Mouse (Mus musculus): Measurements from ENCODE around the gene Pax5.

DNA sequence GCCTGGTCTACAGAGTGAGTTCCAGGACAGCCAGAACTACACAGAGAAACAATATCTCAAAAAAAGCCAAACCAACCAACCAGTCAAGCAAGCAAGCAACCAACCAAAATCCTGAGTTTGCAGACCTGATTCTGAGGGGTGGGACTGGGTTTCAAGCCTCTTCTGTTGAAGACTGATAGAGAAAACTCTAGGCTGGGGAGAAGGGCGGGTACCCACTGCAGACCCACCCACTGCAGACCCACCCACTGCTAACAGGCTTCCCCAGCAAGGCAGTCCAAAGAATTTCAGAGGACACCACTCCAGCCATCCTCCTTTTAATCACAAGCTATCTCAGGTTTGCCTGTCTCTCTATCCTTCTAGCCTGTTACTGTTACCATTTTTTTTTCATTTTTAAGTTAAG is 165.8 kb downstream of the Pax5 start:
- TF ChIP-seq POLR2A (IDR thresholded peaks at IDR 0.05; ENCODE audit: low read depth, low read length) (no peak), CTCF (IDR thresholded peaks at IDR 0.05; ENCODE audit: extremely low read depth, insufficient read length, insufficient replicate concordance, low read depth, low read length) (no peak)

All from small intestine, adult 2 months (tissue).